Mouse (Mus musculus) frontal cortex, postnatal 25 days (tissue): ENCODE results near the gene Vmn1r213.

ENCODE experiments used
- DNase-seq, 2 experiments: peaks; one replicate each; pipeline ENCODE4 v3.0.0; 2022; ENCODE audit warnings: low spot score in 2 of 2

The Vmn1r213 gene

DNA sequence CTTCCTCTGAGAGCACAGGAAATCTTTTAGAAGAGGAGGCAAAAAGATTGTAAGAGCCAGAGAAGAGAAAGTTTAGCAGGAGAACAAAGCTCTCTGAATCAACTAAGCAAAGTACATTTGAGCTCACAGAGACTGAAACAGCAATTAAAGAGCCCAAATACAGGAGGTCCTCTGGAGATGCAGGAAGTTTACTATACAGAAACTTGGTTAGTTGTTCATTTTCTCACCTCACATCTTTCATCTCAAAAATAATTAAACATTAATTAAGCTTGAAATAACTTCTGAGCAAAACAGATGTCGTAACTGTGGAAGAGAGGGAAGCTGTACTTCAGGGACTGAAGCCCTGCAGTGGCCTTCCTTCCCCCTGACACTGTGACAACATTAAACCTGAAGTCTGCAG, at the start of gene Vmn1r213:
Gene Vmn1r213 (plus strand): TSS at position 301 of the 400 bp plus-strand sequence.
- no peak for DNase-seq

GRCm38 (mm10) chr13:22990214-22990891, 17.1 kb upstream of the Vmn1r213 start:
- DNase-seq = no peak

GRCm38 (mm10) chr13:22992178-22992700, 15.2 kb upstream of the Vmn1r213 start:
- DNase-seq = no peak

DNA sequence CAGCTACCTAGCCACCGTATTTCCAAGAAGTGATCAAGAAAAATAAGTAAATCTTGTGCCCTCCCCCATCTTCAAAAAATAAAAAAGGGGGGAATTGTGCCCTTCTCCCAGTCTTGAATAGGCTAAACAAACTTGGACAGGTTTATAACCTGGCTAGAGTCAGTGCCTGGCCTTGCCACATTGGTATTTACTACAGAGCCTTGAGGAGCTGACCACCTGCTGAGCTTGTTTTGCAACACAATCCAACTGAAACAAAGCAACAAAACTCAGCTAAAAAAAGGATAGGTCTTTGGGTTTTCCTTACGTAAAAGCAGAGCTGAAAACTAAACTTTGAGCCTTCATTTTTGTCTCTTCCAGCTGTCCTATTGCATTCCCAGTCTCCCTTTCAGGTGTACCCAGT, 14.7 kb upstream of the Vmn1r213 start:
- no peak for DNase-seq

DNA sequence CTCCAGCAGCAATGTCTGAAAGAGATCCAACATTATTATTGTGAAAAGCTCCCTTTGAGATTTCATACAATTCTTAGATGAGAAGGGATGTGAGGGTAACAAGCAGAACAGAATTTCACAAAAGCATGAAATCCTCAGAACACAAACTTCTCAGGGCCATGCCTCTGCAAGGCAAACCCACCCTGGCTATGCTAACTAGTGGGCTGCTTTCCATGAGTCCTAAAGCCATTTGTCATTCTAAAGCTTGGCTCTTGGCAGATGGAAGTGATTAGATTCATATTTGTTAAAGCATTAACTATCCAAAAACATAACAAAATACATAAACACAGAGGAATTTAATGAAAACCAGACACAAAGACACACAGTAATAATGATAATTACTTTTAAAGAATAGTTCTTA, 10.7 kb downstream of the Vmn1r213 start:
- no peak for DNase-seq

DNA sequence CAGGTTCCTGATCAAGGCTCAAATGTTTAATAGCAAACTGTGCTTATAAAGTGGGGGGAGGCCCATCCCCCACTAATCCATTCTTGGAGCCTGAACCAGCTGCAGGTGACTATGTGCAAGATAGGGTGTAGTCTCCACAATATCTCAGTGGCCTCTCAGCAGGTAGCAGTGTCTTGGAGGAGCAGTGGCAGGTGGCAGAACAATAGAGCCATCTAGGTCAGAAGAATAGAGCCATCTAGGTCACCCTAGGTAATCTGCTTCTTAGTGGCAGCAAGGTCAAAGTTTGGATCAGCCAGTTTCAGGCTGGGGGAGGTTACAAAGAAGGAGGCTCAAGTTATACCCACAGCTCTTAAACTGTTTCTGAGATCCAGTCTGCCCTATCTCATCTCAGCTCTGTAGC, 17.4 kb downstream of the Vmn1r213 start:
- no peak for DNase-seq

- no peak for DNase-seq
These were observed 22.7 kb downstream of the Vmn1r213 start, which contains the start of gene Vmn1r214 for GRCm38 (mm10) chr13:23030118-23030517. TSS of gene Vmn1r214 (plus strand) at chr13:23030418.

DNA sequence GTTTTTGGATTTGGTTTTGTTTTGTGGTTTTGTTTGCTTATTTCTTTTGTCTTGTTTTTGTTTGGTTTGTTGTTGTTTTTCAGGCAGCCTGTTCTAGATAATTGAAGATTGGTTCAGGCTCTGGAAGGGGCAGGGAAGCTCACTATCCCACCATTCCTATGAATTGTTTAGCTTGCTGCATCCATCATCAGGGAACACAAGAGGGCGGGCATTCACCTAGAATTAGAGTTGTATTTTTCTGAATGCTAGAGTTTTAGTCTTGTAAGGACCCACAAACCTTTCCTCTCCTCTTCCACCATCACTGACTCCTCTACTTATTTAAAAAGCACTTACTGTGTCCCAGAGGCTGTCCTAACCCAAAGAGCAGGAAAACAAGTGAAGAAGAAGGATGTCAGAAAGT, 50.3 kb downstream of the Vmn1r213 start:
- no peak for DNase-seq
